Mouse (Mus musculus): ENCODE results near the gene Ccz1. TPM values are rescaled to one million over a fixed set of nuclear protein-coding genes. Genes with fewer than 3 reads are reported as not detected.

Gene Ccz1
- polyA plus RNA-seq, 1 experiment from 2014 or later = 105 TPM

- Histone ChIP-seq H3K9me3 (replicated peaks) (peaks cover 10% of the 10 kb centered on the region), H3K27ac (replicated peaks) (no peak overlapping the region), H3K36me3 (no peaks in the 10 kb centered on the region), H3K27me3 (ENCODE audit: low read depth, poor library complexity, severe bottlenecking) (no peaks in the 10 kb centered on the region), H3K4me3 (no peak overlapping the region), H3K4me1 (no peaks in the 10 kb centered on the region)
- WGBS = 89% methylated on average over 11 of the region's 11 CpGs
- DNase-seq (ENCODE audit: low spot score) = no peak
Observed at GRCm38 (mm10) chr5:143959551-143959950, 55.1 kb downstream of the Ccz1 start.

GRCm38 (mm10) chr5:143957101-143957500, 57.6 kb downstream of the Ccz1 start:
- no peaks in the 10 kb centered on the region for H3K27me3 ChIP-seq (ENCODE audit: low read depth, poor library complexity, severe bottlenecking)
- no peak for DNase-seq (ENCODE audit: low spot score)
- WGBS = 89% methylated on average over 6 of the region's 6 CpGs

GRCm38 (mm10) chr5:143950016-143950415, 64.7 kb downstream of the Ccz1 start:
- Histone ChIP-seq H3K4me1 (no peaks in the 10 kb centered on the region), H3K4me3 (no peak overlapping the region), H3K27ac (replicated peaks) (no peak overlapping the region), H3K9me3 (replicated peaks) (no peaks in the 10 kb centered on the region), H3K36me3 (no peaks in the 10 kb centered on the region), H3K27me3 (ENCODE audit: low read depth, poor library complexity, severe bottlenecking) (no peaks in the 10 kb centered on the region)
- no peak for DNase-seq (ENCODE audit: low spot score)
- 54% methylated on average over 5 of the region's 5 CpGs for WGBS

More at GRCm38 (mm10) chr5:143957101-143957500, 57.6 kb downstream of the Ccz1 start:
- Histone ChIP-seq H3K4me1 (no peaks in the 10 kb centered on the region), H3K36me3 (no peaks in the 10 kb centered on the region), H3K9me3 (replicated peaks) (peaks cover 10% of the 10 kb centered on the region), H3K27ac (replicated peaks) (no peak overlapping the region), H3K4me3 (no peak overlapping the region)

- H3K27ac ChIP-seq (replicated peaks) = no peak overlapping the region
- no peaks in the 10 kb centered on the region for H3K9me3 ChIP-seq (replicated peaks)
- 89% methylated on average over 12 of the region's 12 CpGs for WGBS
- H3K27me3 ChIP-seq (ENCODE audit: low read depth, poor library complexity, severe bottlenecking) = no peaks in the 10 kb centered on the region
- H3K4me3 ChIP-seq = no peak overlapping the region
- no peak for DNase-seq (ENCODE audit: low spot score)
- H3K4me1 ChIP-seq = no peaks in the 10 kb centered on the region
- H3K36me3 ChIP-seq = no peaks in the 10 kb centered on the region
Observed at GRCm38 (mm10) chr5:143948361-143948760, 66.3 kb downstream of the Ccz1 start.

- no peaks in the 10 kb centered on the region for H3K36me3 ChIP-seq
- H3K27ac ChIP-seq (replicated peaks) = no peak overlapping the region
- 91% methylated on average over 14 of the region's 14 CpGs for WGBS
- no peaks in the 10 kb centered on the region for H3K4me1 ChIP-seq
- no peaks in the 10 kb centered on the region for H3K27me3 ChIP-seq (ENCODE audit: low read depth, poor library complexity, severe bottlenecking)
- no peak overlapping the region for H3K4me3 ChIP-seq
- H3K9me3 ChIP-seq (replicated peaks) = peaks cover 4% of the 10 kb centered on the region; the same call in 1 of the 2 replicates
- DNase-seq (ENCODE audit: low spot score) = no peak
Observed at GRCm38 (mm10) chr5:143943231-143944125, 71.2 kb downstream of the Ccz1 start.

GRCm38 (mm10) chr5:143941588-143941987, 73.1 kb downstream of the Ccz1 start:
- 26% methylated on average over 10 of the region's 10 CpGs for WGBS
- Histone ChIP-seq H3K27me3 (ENCODE audit: low read depth, poor library complexity, severe bottlenecking) (no peaks in the 10 kb centered on the region), H3K9me3 (replicated peaks) (peaks cover 4% of the 10 kb centered on the region; the same call in 1 of the 2 replicates), H3K36me3 (no peaks in the 10 kb centered on the region), H3K27ac (replicated peaks) (no peak overlapping the region), H3K4me3 (no peak overlapping the region), H3K4me1 (no peaks in the 10 kb centered on the region)
- no peak for DNase-seq (ENCODE audit: low spot score)

Other genes with a start within 250 kb of the Ccz1 start
- gene Eif2ak1, start 197.1 kb downstream of the Ccz1 start, polyA plus RNA-seq (2016; fragmentation: Nextera tagmentation; extraction: Ambion mirVana) = 45.2 and 47.8 TPM in 2 replicates
- 0.22 and 0.38 TPM in 2 replicates for gene Ankrd61, start 117.2 kb downstream of the Ccz1 start, polyA plus RNA-seq (2016; fragmentation: Nextera tagmentation; extraction: Ambion mirVana)
- 125 and 142 TPM in 2 replicates for gene Aimp2, start 105.0 kb downstream of the Ccz1 start, polyA plus RNA-seq (2016; fragmentation: Nextera tagmentation; extraction: Ambion mirVana)
- 34.8 and 36.8 TPM in 2 replicates for gene Pms2, start 104.9 kb downstream of the Ccz1 start, polyA plus RNA-seq (2016; fragmentation: Nextera tagmentation; extraction: Ambion mirVana)
- gene Gm42421, start 86.7 kb downstream of the Ccz1 start, polyA plus RNA-seq (2016; fragmentation: Nextera tagmentation; extraction: Ambion mirVana) = 0.56 and 0.77 TPM in 2 replicates
- 0.58 and 1.5 TPM in 2 replicates for gene Rsph10b, start 81.8 kb downstream of the Ccz1 start, polyA plus RNA-seq (2016; fragmentation: Nextera tagmentation; extraction: Ambion mirVana)
- not detected in 2 replicates for gene Ocm, start 11.8 kb upstream of the Ccz1 start, polyA plus RNA-seq (2016; fragmentation: Nextera tagmentation; extraction: Ambion mirVana)
- gene Lmtk2, start 85.6 kb upstream of the Ccz1 start, polyA plus RNA-seq (2016; fragmentation: Nextera tagmentation; extraction: Ambion mirVana) = 4.5 and 5.4 TPM in 2 replicates
- 0.07 and 0.16 TPM in 2 replicates for gene Bhlha15, start 175.4 kb upstream of the Ccz1 start, polyA plus RNA-seq (2016; fragmentation: Nextera tagmentation; extraction: Ambion mirVana)
- gene Tecpr1, start 208.7 kb upstream of the Ccz1 start, polyA plus RNA-seq (2016; fragmentation: Nextera tagmentation; extraction: Ambion mirVana) = 21.7 and 27.7 TPM in 2 replicates
- 116 and 117 TPM in 2 replicates for gene Bri3, start 229.6 kb upstream of the Ccz1 start, polyA plus RNA-seq (2016; fragmentation: Nextera tagmentation; extraction: Ambion mirVana)

Data from midbrain, embryonic 10.5 days (tissue).